Mouse (Mus musculus) limb, embryonic 14.5 days (tissue): Measurements from ENCODE around the gene Slc22a12. TPM values are rescaled to one million over a fixed set of nuclear protein-coding genes. Genes with fewer than 3 reads are reported as not detected.

Experiments used
- ATAC-seq: fragments of 200-750 bp; cut with Nextera tagmentation; 2 replicates; pipeline ENCODE4 v1.8.0; 2017; ENCODE audit warnings: low read depth, moderate number of reproducible peaks, moderate TSS enrichment; ENCODE audit not compliant: low FRiP score
- DNase-seq: peaks from one replicate; pipeline ENCODE4 v3.0.0-alpha.2; 2015; ENCODE audit warnings: low spot score
- H3K27ac ChIP-seq: fragments of 300-500 bp; sonication (generic); replicated peaks from 2 replicates; pipeline ENCODE4 v1.5.1; 2014; ENCODE audit warnings: low read depth, mild to moderate bottlenecking, low read length, moderate library complexity, mixed read lengths
- H3K27me3 ChIP-seq: fragments of 300-500 bp; sonication (generic); 2 replicates; pipeline ENCODE4 v1.6.1; 2014; ENCODE audit warnings: low read length, mixed read lengths; ENCODE audit not compliant: control insufficient read depth, insufficient read depth
- H3K36me3 ChIP-seq: fragments of 300-500 bp; sonication (generic); 2 replicates; pipeline ENCODE4 v1.6.1; 2014; ENCODE audit warnings: mild to moderate bottlenecking, low read length, moderate library complexity, mixed read lengths; ENCODE audit not compliant: control insufficient read depth, insufficient read depth
- H3K4me1 ChIP-seq: fragments of 300-500 bp; sonication (generic); 2 replicates; pipeline ENCODE4 v1.6.1; 2014; ENCODE audit warnings: antibody characterized with exemption, low read length, mixed read lengths; ENCODE audit not compliant: control insufficient read depth, insufficient read depth
- H3K4me2 ChIP-seq: fragments of 300-500 bp; sonication (generic); replicated peaks from 2 replicates; pipeline ENCODE4 v1.6.1; 2014; ENCODE audit warnings: low read depth, mild to moderate bottlenecking, low read length, moderate library complexity; ENCODE audit not compliant: severe bottlenecking
- H3K4me3 ChIP-seq: fragments of 300-500 bp; sonication (generic); replicated peaks from 2 replicates; pipeline ENCODE4 v1.5.1; 2014; ENCODE audit warnings: low read length
- H3K9ac ChIP-seq: fragments of 300-500 bp; sonication (generic); 2 replicates; pipeline ENCODE4 v1.6.1; 2014; ENCODE audit warnings: mild to moderate bottlenecking, low read depth, low read length, moderate library complexity; ENCODE audit not compliant: severe bottlenecking
- H3K9me3 ChIP-seq: fragments of 300-500 bp; sonication (generic); 2 replicates; pipeline ENCODE4 v1.6.1; 2016; ENCODE audit warnings: low read length; ENCODE audit not compliant: control insufficient read depth
- POLR2A ChIP-seq: fragments of 200-500 bp; IDR thresholded peaks from 2 replicates; pipeline ENCODE4 v1.8.0; 2012; ENCODE audit warnings: inconsistent platforms, mild to moderate bottlenecking, moderate library complexity, borderline replicate concordance; ENCODE audit not compliant: insufficient read depth, insufficient read length; ENCODE audit errors: extremely low read depth
- WGBS: fragments of 180-500 bp; shearing (Covaris S2); extraction: QIAGEN DNeasy Blood & Tissue Kit; methylation state at CpG from one replicate; pipeline ENCODE4 v1.1.7; 2014; 5-methylcytosine and 5-hydroxymethylcytosine counted together
- polyA plus RNA-seq, 2 experiments: library from polyadenylated mRNA; depleted of rRNA in 1 of 2; stranded (reverse) in 1 of 2; unstranded in 1 of 2; fragments of >200 nt; fragmentation: Nextera tagmentation in 1 of 2; extraction: Ambion mirVana in 1 of 2; gene quantifications; 2 replicates each; pipeline versions ENCODE4 v1.2.1 to v1.2.3; 2012 to 2014

Slc22a12 gene
- polyA plus RNA-seq, 2 experiments = not detected

DNA sequence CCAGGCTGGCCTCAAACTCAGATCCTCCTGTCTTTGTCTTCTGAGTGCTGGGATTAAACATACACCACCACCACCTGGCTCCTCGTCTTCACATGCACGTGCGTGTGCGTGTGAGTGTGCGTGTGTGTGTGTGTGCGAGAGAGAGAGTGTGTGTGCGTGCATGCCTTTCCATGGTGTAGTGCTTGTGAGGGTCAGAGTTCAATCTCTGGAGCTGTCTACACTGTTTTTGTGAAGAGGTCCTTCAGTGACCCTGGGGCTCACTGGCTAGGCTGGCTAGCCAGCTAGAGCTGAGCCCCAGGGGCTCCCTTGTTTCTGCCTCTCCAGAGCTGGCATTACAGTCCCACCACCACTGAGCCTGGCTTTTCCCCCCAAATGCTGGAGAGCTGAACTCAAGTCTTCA is 1.3 kb downstream of the Slc22a12 start:
- DNase-seq (no peak), ATAC-seq (no peak)
- no peak overlapping the region for H3K4me3 ChIP-seq
- H3K4me2 ChIP-seq = no peak overlapping the region
- H3K36me3 ChIP-seq = no peaks in the 10 kb centered on the region
- H3K27me3 ChIP-seq = no peaks in the 10 kb centered on the region
- no peak overlapping the region for H3K27ac ChIP-seq
- H3K4me1 ChIP-seq = no peaks in the 10 kb centered on the region
- no peak for TF ChIP-seq POLR2A
- H3K9me3 ChIP-seq = no peaks in the 10 kb centered on the region
- H3K9ac ChIP-seq = no peak overlapping the region
- WGBS = 91% methylated on average over 7 of the region's 7 CpGs

DNA sequence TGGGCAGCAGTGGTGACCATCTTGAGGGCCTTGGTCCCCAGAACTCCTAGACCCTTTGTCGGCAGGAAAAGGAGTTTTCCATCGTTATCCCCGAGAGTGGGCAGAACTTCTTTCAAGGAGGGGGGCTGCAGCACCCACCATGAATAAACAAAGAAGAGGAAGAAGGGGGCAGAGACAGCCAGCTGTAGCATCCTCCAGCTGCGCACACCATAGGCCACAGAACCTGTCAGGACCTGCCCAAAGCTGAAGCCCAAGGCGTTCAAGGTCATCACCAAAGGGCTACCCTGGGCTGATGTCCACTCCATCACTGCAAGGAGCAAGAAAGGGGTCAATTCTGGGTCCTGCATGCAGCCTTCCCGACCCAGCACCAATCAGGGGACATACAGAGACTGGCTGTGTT is 2.6 kb downstream of the Slc22a12 start:
- H3K4me1 ChIP-seq = no peaks in the 10 kb centered on the region
- H3K4me2 ChIP-seq = no peak overlapping the region
- H3K27me3 ChIP-seq = no peaks in the 10 kb centered on the region
- no peaks in the 10 kb centered on the region for H3K9me3 ChIP-seq
- ATAC-seq (no peak), DNase-seq (no peak)
- H3K9ac ChIP-seq = no peak overlapping the region
- no peak overlapping the region for H3K27ac ChIP-seq
- H3K4me3 ChIP-seq = no peak overlapping the region
- 65% methylated on average over 6 of the region's 6 CpGs for WGBS
- H3K36me3 ChIP-seq = no peaks in the 10 kb centered on the region
- no peak for TF ChIP-seq POLR2A

GRCm38 (mm10) chr19:6539592-6539991 is 3.2 kb downstream of the Slc22a12 start:
- ATAC-seq (no peak), DNase-seq (no peak)
- Histone ChIP-seq H3K4me3 (no peak overlapping the region), H3K36me3 (no peaks in the 10 kb centered on the region), H3K27ac (no peak overlapping the region), H3K9me3 (no peaks in the 10 kb centered on the region), H3K27me3 (no peaks in the 10 kb centered on the region), H3K4me1 (no peaks in the 10 kb centered on the region), H3K4me2 (no peak overlapping the region), H3K9ac (no peak overlapping the region)
- 69% methylated on average over 4 of the region's 4 CpGs for WGBS
- TF ChIP-seq POLR2A = no peak

DNA sequence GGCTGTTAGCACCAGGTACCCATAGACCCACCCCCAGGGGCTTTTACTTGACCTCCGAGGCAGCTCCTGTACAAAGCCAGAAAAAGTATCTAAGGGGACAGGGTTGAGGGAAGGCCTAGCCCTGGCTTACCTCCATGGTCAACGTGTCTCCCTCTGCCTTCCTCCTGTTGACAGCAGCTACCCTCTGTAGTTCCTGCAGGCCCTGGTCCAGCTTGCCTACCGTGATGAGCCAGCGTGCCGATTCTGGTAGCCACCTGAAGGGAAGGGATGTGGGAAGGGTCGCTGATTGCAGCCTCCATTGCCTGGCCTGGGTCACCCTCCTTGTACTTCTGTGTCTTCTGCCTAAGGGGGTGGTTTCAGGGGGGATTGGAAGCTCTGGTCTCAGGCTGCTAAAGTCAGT is 4.3 kb downstream of the Slc22a12 start:
- Histone ChIP-seq H3K36me3 (no peaks in the 10 kb centered on the region), H3K4me1 (no peaks in the 10 kb centered on the region), H3K9me3 (no peaks in the 10 kb centered on the region), H3K4me3 (no peak overlapping the region), H3K27me3 (0 out of 2 replicates have a peak, but pooled peaks cover 3% of the 10 kb centered on the region), H3K9ac (no peak overlapping the region), H3K4me2 (no peak overlapping the region), H3K27ac (no peak overlapping the region)
- TF ChIP-seq POLR2A = no peak
- ATAC-seq (no peak), DNase-seq (no peak)
- WGBS = 92% methylated on average over 6 of the region's 6 CpGs

- no peak overlapping the region for H3K9ac ChIP-seq
- no peak for TF ChIP-seq POLR2A
- 64% methylated on average over 8 of the region's 8 CpGs for WGBS
- H3K27ac ChIP-seq = no peak overlapping the region
- H3K4me2 ChIP-seq = no peak overlapping the region
- H3K9me3 ChIP-seq = no peaks in the 10 kb centered on the region
- no peak overlapping the region for H3K4me3 ChIP-seq
- H3K4me1 ChIP-seq = no peaks in the 10 kb centered on the region
- ATAC-seq (no peak), DNase-seq (no peak)
- no peaks in the 10 kb centered on the region for H3K36me3 ChIP-seq
- peaks cover 13% of the 10 kb centered on the region for H3K27me3 ChIP-seq
These were observed 5.3 kb downstream of the Slc22a12 start for GRCm38 (mm10) chr19:6537526-6537925.

DNA sequence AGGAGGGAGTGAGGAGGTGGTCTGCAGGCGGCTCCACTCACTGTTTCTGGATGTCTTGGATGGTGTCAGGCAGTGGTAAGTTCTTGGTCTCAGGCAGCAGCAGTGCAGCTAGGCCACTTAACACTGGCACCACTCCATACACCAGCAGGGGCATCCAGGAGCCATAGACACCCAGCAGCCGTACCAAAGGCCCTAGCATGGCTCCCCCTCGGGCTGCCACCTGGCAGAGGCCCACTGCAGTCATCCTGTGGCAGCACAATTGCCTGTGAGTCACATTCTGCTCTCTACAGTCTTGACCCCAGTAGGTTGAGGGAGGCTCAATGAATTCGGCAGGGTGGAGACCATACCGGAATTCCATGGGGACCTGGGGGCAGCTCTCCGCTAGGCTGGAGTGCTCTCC is 6.1 kb downstream of the Slc22a12 start:
- WGBS = 72% methylated on average over 6 of the region's 6 CpGs

More for the DNA sequence above, 6.1 kb downstream of the Slc22a12 start:
- Histone ChIP-seq H3K27me3 (peaks cover 21% of the 10 kb centered on the region), H3K4me2 (no peak overlapping the region), H3K9ac (no peak overlapping the region), H3K4me3 (no peak overlapping the region), H3K4me1 (peaks cover 6% of the 10 kb centered on the region), H3K27ac (no peak overlapping the region), H3K9me3 (no peaks in the 10 kb centered on the region), H3K36me3 (no peaks in the 10 kb centered on the region)
- no peak for DNase-seq
- TF ChIP-seq POLR2A = no peak
- ATAC-seq = no peak
